Mouse (Mus musculus): Measurements from ENCODE around the gene Lrriq4. TPM values are rescaled to one million over a fixed set of nuclear protein-coding genes. Genes with fewer than 3 reads are reported as not detected.

Gene Lrriq4
- not detected for total RNA-seq (2021)
- long read RNA-seq, experiment 1, result 0 reads
- long read RNA-seq, experiment 2, result 0 reads

- no peak for DNase-seq
These were observed at the start of gene Lrriq4 for GRCm38 (mm10) chr3:30644207-30644606. Lrriq4 (plus strand) TSS chr3:30644507.

DNA sequence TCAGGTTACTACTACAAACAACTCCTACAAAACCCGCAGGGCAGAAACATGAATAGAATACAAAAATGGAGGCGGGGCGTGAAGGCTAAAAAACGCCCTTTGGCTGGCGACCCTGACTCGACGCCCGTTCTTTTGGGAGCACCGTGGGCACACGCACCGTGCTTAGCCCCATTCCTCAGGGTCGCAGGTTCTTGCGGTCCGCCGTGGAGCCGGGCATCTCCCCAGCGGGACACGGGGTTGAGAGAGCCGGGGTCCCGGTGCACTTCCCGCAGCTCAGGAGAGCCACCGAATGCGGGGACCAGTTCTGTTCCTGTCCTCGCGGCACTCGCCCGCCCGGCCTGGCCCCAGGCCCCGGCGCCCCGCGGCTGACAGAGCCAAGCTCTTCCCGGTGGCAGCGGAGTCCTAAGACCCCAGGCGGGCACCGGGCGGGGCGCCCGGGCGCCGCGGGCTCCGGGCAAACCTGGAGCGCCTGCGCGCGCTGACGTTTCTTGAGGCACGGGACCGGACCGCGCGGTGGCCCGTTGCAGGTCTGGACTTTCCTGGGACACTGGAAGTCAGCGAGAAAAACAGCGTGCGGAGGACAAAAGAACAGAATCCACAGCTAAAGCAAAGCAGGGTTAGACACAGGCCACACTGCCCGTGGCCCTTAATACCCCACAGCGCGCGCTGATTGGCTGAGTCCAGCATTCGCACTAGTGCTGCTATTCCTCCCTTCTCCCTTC lies 49.0 kb upstream of the Lrriq4 start:
- DNase-seq, result peak; percentile 60 to 72

GRCm38 (mm10) chr3:30597271-30597670 lies 47.0 kb upstream of the Lrriq4 start:
- no peak for DNase-seq

GRCm38 (mm10) chr3:30599711-30600545 lies 44.4 kb upstream of the Lrriq4 start, which contains the start of gene Actrt3:
Actrt3 (minus strand) TSS chr3:30599939.
- DNase-seq, result peak; percentile 23 to 29

DNA sequence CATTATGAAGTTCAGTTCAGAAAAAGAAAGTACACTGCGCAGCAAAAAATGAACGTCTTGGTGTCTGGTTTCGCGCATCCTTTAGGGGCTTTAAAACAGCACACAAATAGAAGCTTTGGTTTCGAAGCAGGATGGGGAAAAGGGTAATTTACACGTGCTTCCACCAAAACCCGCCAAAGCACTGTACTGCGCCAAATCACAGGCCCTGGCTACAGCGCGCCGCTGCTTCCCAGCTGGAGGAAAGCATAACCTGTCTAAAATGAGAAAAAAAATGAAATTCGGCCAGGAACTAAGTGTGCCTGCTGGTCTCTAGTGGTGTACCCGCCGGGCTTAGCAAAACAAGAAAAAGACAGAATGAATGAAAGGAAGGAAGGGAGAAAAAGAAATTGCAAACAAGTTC lies 43.6 kb upstream of the Lrriq4 start:
- peak; percentile 29 to 36 for DNase-seq

- peak; percentile 83 for DNase-seq
These were observed 43.1 kb upstream of the Lrriq4 start for GRCm38 (mm10) chr3:30601175-30601574.

GRCm38 (mm10) chr3:30601610-30602064 lies 42.7 kb upstream of the Lrriq4 start:
- DNase-seq, result no peak

GRCm38 (mm10) chr3:30602065-30602739 lies 42.1 kb upstream of the Lrriq4 start, which contains the start of gene Mynn:
Mynn (plus strand) TSS chr3:30602065.
- DNase-seq, result peak; percentile 94 to 97

GRCm38 (mm10) chr3:30602740-30603098 lies 41.6 kb upstream of the Lrriq4 start:
- DNase-seq, result peak; percentile 69 to 75

GRCm38 (mm10) chr3:30603256-30603655 lies 41.1 kb upstream of the Lrriq4 start:
- DNase-seq, result no peak

DNA sequence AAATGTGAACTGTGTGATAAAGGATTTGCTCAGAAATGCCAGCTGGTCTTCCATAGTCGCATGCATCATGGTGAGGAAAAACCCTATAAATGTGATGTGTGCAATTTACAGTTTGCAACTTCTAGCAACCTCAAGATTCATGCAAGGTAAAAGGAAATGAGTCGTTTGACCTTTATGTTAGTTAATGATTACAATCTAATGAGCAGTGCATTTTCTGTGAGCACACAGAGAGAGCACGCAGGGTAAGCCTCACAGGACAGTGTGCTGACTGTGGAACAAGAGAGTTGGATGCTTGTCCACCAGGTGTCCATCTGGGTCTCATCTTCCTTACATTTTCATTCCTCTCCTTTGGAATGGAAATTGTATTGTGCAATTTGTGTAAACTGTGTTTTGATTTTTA lies 35.3 kb upstream of the Lrriq4 start:
- no peak for DNase-seq

DNA sequence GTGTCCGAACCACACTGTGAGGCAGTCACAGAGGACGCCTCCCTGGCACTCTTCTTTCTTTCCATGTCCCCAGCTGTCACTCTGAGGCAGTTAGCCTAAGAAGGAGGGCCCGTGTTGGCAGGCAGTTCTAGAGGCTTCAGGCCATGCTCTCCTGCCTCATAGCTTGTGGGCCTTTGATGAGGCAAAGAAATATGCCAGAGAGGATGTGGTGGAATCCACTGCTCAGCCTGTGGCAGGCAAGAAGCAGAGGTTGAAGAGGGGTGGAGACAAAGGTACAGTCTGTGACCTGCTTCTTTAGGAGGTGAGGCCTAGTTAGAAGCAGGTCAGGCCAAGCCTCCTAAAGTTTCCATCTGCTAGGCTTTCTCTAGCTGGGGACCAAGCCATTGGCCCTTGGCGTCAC lies 33.4 kb upstream of the Lrriq4 start:
- no peak for DNase-seq

DNA sequence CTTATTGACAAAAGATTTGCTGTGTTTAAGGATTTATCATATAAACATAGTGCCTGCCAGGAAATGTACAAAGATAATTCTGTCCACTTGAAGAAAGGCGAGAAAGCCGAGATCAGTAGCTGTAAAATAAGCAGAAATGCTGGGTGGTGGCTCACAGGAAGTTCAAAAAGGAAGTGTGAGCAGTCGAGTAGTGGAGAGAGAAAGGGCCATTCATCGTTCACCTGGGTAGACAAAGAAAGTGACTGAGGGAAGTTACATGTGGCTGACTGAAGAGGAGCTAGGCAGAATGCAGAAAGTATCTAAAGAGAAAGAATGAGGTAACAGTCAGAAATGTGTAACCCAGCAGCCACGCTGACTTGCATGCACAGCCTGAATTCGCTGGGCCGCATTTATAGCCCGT lies 24.2 kb upstream of the Lrriq4 start:
- no peak for DNase-seq

- DNase-seq, result no peak
These were observed 10.6 kb upstream of the Lrriq4 start for GRCm38 (mm10) chr3:30633681-30634080.

DNA sequence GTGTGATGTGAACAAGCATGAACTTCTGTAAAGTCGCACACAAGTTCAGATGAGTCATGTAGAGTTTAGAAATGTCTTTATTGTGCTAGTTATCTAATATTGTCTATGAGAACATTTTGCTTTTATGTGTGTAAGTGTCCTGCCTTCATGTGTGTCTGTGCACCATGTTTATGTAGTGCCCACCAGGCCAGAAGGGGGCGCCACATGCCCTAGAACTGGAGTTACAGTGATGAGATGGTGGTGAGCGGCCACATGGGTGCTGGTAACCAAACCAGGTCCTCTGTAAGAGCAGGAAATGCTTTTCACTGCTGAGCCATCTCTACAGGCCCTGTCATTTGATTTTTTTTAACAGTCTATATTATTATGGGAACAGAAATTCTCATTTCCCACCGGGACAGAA lies 8.7 kb upstream of the Lrriq4 start:
- DNase-seq, result no peak

DNA sequence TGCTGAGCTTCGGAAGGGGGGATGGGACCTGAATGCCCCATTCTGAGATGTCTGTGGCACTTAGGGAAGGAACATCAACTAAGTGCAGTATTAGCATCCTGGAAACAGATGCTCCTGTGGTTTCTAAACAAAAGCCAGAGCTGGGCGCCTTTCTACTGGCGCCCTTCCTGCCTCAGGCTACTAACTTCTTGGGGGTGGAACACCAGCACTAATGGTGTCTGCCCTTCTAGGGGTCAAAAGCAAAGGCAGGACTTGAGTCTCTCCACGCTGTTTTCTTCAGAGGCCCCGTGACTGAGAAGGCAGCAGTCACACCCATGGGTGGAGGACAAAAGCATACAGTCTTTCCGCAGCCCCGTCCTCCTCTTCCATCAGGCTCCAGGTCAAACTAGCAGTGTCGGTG lies 2.5 kb downstream of the Lrriq4 start:
- no peak for DNase-seq

DNA sequence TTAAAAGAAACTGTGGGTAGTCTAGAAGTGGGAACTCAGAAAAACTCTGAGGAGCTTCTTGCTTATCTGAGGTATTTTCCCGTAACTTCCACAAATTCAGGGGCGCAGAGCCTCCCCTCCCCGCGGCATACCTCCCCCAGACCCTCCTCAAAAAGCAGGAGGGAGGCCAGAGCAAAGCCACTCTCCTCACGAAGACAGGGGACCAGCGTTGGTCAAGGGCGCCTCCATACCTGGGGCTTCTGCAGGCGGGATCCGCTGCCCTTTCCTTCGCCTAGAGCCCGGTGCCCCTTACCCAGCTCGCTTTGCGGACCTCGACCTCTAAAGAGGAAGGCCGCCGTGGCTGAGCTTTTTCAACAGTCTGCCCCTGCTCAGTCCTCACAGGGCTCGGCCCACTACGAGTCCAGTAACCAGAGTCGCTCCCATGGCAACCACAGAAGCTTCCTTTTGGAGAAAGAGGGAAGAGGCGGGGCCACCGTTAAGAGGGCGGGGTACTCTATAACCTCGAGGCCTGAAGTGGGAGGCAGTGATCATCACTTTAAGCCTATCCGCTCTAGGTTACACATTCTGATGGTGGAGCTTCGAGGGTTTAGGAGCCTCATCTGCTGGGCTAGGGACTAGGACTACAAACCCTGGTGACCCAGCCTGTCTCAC lies 3.3 kb downstream of the Lrriq4 start, which contains the start of gene Lrrc34:
TSS of gene Lrrc34 (minus strand) at position 430 of the 651 bp plus-strand sequence.
- DNase-seq, result peak; percentile 42 to 55

DNA sequence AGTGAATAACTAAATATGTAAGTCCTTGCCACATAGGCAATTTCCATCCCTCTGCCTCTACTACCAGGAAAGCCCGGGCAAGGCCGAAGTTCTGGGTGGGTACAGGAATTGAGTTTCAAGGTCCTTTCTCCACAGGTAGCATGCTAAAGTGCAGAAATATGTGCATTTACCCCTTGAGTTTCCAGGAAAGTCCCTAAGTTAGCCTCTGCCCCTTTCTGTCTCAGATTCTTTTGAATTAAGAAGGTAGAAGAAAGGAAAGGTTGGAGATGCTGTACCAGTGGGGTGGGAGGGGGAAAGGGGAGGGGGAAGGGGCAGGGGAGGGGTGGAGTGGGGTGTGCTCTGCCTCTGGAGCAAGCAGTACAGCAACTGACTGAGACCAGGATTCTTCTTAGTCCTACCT lies 4.2 kb downstream of the Lrriq4 start:
- no peak for DNase-seq

- peak; percentile 7 to 12 for DNase-seq
These were observed 5.9 kb downstream of the Lrriq4 start for GRCm38 (mm10) chr3:30650062-30650841.

DNA sequence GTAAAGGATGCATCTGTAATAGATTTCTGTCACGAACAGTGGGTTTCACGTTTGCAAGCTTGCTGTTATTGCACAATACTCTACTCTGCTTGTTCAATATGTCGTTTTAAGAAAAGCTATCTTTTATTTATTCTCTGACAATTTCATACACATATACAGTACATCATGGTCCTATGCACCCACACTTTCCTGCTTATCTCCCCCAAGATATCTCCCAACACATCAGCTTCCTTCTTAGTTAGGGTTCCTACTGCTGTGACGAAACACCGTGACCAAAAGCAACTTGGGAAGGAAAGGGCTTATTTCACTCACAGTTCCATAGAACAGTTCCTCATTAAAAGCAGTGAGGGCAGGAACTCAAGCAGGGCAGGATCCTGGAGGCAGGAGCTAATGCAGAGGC lies 11.6 kb downstream of the Lrriq4 start:
- no peak for DNase-seq

GRCm38 (mm10) chr3:30658486-30658885 lies 14.2 kb downstream of the Lrriq4 start:
- DNase-seq, result no peak

Data from adrenal gland, postnatal 36 days (tissue).